Mouse (Mus musculus) spleen, adult 2 months (tissue): Measurements from ENCODE around the gene Eri2.

ENCODE experiments used
- CTCF ChIP-seq: fragments of 200-500 bp; IDR thresholded peaks from 2 replicates; pipeline ENCODE4 v1.5.1; 2011; ENCODE audit warnings: mild to moderate bottlenecking, inconsistent platforms; ENCODE audit not compliant: insufficient read depth, insufficient read length, insufficient replicate concordance; ENCODE audit errors: extremely low read depth
- POLR2A ChIP-seq: fragments of 200-500 bp; IDR thresholded peaks from 2 replicates; pipeline ENCODE4 v1.6.1; 2011; ENCODE audit warnings: low read depth, low read length, inconsistent platforms

GRCm38 (mm10) chr7:119762166-119762697 lies 31.6 kb downstream of the Eri2 start:
- TF ChIP-seq CTCF (no peak), POLR2A (no peak)
